Comparison of ENCODE assay signal across 8 mouse cellular contexts in the genomic region with DNA sequence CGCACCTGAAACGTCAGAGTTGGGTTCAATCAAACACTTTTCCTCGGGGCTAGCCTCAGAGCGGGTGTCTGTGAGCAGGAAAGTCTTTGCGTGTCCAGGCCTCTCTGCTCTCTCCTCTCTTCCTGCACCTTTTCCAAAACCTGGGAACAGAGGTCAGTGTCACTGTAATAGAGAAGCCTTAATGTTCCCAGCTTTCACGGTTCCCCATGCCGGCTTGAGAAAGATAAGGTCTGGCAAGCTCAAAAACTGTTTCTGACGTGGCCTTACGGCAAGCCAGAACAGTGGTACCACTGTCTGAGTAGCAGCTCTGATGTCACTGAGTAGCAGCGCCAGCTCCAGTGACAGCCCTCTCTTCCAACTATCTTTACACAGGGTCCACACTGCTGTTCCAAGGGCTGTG. TPM values are rescaled to one million over a fixed set of nuclear protein-coding genes. Genes with fewer than 3 reads are reported as not detected.
DNase-seq lines count a peak whose midpoint lies in the region; ATAC-seq and TF ChIP-seq lines count a peak whose summit lies in the region.

No protein-coding gene starts in this region.

- no peaks in the 10 kb centered on the region for H3K9me3 ChIP-seq in erythroblast, embryonic 14.5 days (ENCODE audit: control insufficient read depth, low read length)
- H3K9me3 ChIP-seq in liver, embryonic 11.5 days (ENCODE audit: control insufficient read depth, low read length), result no peaks in the 10 kb centered on the region
- H3K9me3 ChIP-seq in stomach, postnatal 0 days (ENCODE audit: control insufficient read depth, low read length), result no peaks in the 10 kb centered on the region

- H3K4me3 ChIP-seq in erythroblast, embryonic 14.5 days (replicated peaks), result peak overlapping the region; percentile 81
- H3K4me3 ChIP-seq in spleen, adult 2 months (ENCODE audit: extremely low read depth, insufficient read depth, insufficient read length), result peak overlapping the region; percentile 77; the same call in 1 of the 2 replicates
- peak overlapping the region; percentile 82 for H3K4me3 ChIP-seq in liver, embryonic 11.5 days (ENCODE audit: low read depth, low read length)
- H3K4me3 ChIP-seq in stomach, postnatal 0 days (ENCODE audit: low read depth, low read length), result peak overlapping the region; percentile 62

- peaks cover 67% of the 10 kb centered on the region for H3K36me3 ChIP-seq in erythroblast, embryonic 14.5 days (ENCODE audit: control insufficient read depth)
- peaks cover 3% of the 10 kb centered on the region; the same call in 1 of the 2 replicates for H3K36me3 ChIP-seq in spleen, adult 2 months (ENCODE audit: control insufficient read depth, insufficient read depth, low read length)
- peaks cover 23% of the 10 kb centered on the region for H3K36me3 ChIP-seq in liver, embryonic 11.5 days (ENCODE audit: control insufficient read depth, insufficient read depth, low read length)
- H3K36me3 ChIP-seq in stomach, postnatal 0 days (ENCODE audit: control insufficient read depth, insufficient read depth, low read length), result peaks cover 8% of the 10 kb centered on the region; the same call in 1 of the 2 replicates

- ATAC-seq in erythroblast, adult 5-6 weeks (replicated peaks; ENCODE audit: low FRiP score, poor library complexity, severe bottlenecking), result no peak
- ATAC-seq in liver, embryonic 11.5 days (replicated peaks; ENCODE audit: low FRiP score), result no peak
- ATAC-seq in stomach, postnatal 0 days (ENCODE audit: low FRiP score, low TSS enrichment), result no peak

- TF ChIP-seq CTCF in spleen, adult 2 months (IDR thresholded peaks at IDR 0.05; ENCODE audit: extremely low read depth, insufficient read depth, insufficient read length, insufficient replicate concordance), result no peak
- no peak for TF ChIP-seq CTCF in stomach, postnatal 0 days (IDR thresholded peaks at IDR 0.05; ENCODE audit: low read depth)

- no peak for TF ChIP-seq POLR2A in spleen, adult 2 months (IDR thresholded peaks at IDR 0.05; ENCODE audit: low read depth, low read length)

- peak overlapping the region; percentile 99 for H3K4me2 ChIP-seq in liver, embryonic 11.5 days
- H3K4me2 ChIP-seq in stomach, postnatal 0 days (replicated peaks; ENCODE audit: low read depth), result peak overlapping the region; percentile 97

- H3K9ac ChIP-seq in liver, embryonic 11.5 days (ENCODE audit: low read depth, low read length), result peak overlapping the region; percentile 79
- H3K9ac ChIP-seq in stomach, postnatal 0 days (ENCODE audit: low read length), result peak overlapping the region; percentile 66

- 52% methylated on average over 10 of the region's 10 CpGs for WGBS in spleen, adult 2 months
- 45% methylated on average over 10 of the region's 10 CpGs for WGBS in liver, embryonic 11.5 days
- 36% methylated on average over 10 of the region's 10 CpGs for WGBS in stomach, postnatal 0 days

- H3K27ac ChIP-seq in spleen, adult 2 months (ENCODE audit: insufficient read depth, low read length), result no peak overlapping the region
- H3K27ac ChIP-seq in liver, embryonic 11.5 days (ENCODE audit: low read depth, low read length), result no peak overlapping the region
- H3K27ac ChIP-seq in stomach, postnatal 0 days (replicated peaks), result no peak overlapping the region

- DNase-seq in spleen, adult 2 months (ENCODE audit: low read depth in 1 of 2, low spot score in 2 of 2), result no peak
- DNase-seq in spleen, postnatal 4 days (ENCODE audit: low spot score in 2 of 2), result no peak
- DNase-seq in liver, embryonic 11.5 days (ENCODE audit: low spot score), result no peak
- DNase-seq in stomach, postnatal 0 days (ENCODE audit: low spot score), result peak; percentile 15
- DNase-seq in adrenal gland, postnatal 36 days, result no peak
- no peak for DNase-seq in spleen, postnatal 36 days (ENCODE audit: low spot score in 2 of 2)

- TF ChIP-seq EP300 in stomach, postnatal 0 days (optimal IDR thresholded peaks at IDR 0.05), result no peak

- no peaks in the 10 kb centered on the region for H3K27me3 ChIP-seq in erythroblast, embryonic 14.5 days (ENCODE audit: control insufficient read depth)
- H3K27me3 ChIP-seq in spleen, adult 2 months (ENCODE audit: control insufficient read depth, insufficient read depth, low read length), result no peaks in the 10 kb centered on the region
- no peaks in the 10 kb centered on the region for H3K27me3 ChIP-seq in liver, embryonic 11.5 days (replicated peaks; ENCODE audit: control insufficient read depth, insufficient read depth, low read length)
- no peaks in the 10 kb centered on the region for H3K27me3 ChIP-seq in stomach, postnatal 0 days (ENCODE audit: control insufficient read depth, insufficient read depth, low read length)

- peaks cover 35% of the 10 kb centered on the region for H3K4me1 ChIP-seq in erythroblast, embryonic 14.5 days (ENCODE audit: control insufficient read depth)
- H3K4me1 ChIP-seq in spleen, adult 2 months (ENCODE audit: control insufficient read depth, insufficient read depth, insufficient read length), result peaks cover 4% of the 10 kb centered on the region; the same call in 1 of the 2 replicates
- H3K4me1 ChIP-seq in liver, embryonic 11.5 days (replicated peaks; ENCODE audit: control insufficient read depth, insufficient read depth, low read length), result peaks cover 11% of the 10 kb centered on the region
- no peaks in the 10 kb centered on the region for H3K4me1 ChIP-seq in stomach, postnatal 0 days (replicated peaks; ENCODE audit: control insufficient read depth, insufficient read depth)

RNA-seq across cellular contexts. Expression of a gene that starts 0.8 kb away (rescaled TPM):
- polyA plus RNA-seq in erythroblast, embryonic 14.5 days (2012), result 1.4 and 1.5 TPM in 2 replicates
- total RNA-seq in erythroblast, adult 5-6 weeks (2015; ENCODE audit: low replicate concordance), result 1.5 and 2.3 TPM in 2 replicates
- 3.7 and 7.0 TPM in 2 replicates for total RNA-seq in erythroblast, adult 5-6 weeks (2017; ENCODE audit: low replicate concordance)
- 33.5 and 34.9 TPM in 2 replicates for polyA plus RNA-seq in spleen, adult 2 months (2012; rRNA removed)
- 34.2 and 38.3 TPM in 2 replicates for polyA plus RNA-seq in liver, embryonic 11.5 days (2014; fragmentation: Nextera tagmentation; extraction: Ambion mirVana)
- 18.7 and 20.4 TPM in 2 replicates for polyA plus RNA-seq in stomach, postnatal 0 days (2015; fragmentation: Nextera tagmentation; extraction: Ambion mirVana)
- 10 to 100 TPM; 24.3 to 27.7 TPM for total RNA-seq in adrenal gland, postnatal 36 days (2021)

RNA-seq across cellular contexts. Expression of a gene that starts 1.0 kb away (rescaled TPM):
- polyA plus RNA-seq in erythroblast, embryonic 14.5 days (2012), result 5.2 and 14.7 TPM in 2 replicates
- 24.5 and 59.8 TPM in 2 replicates for total RNA-seq in erythroblast, adult 5-6 weeks (2015; ENCODE audit: low replicate concordance)
- 2.2 and 10.8 TPM in 2 replicates for total RNA-seq in erythroblast, adult 5-6 weeks (2017; ENCODE audit: low replicate concordance)
- 44.1 and 52.2 TPM in 2 replicates for polyA plus RNA-seq in spleen, adult 2 months (2012; rRNA removed)
- polyA plus RNA-seq in liver, embryonic 11.5 days (2014; fragmentation: Nextera tagmentation; extraction: Ambion mirVana), result 178 and 192 TPM in 2 replicates
- 123 and 127 TPM in 2 replicates for polyA plus RNA-seq in stomach, postnatal 0 days (2015; fragmentation: Nextera tagmentation; extraction: Ambion mirVana)
- 10 to 100 TPM; 52.1 to 60.4 TPM for total RNA-seq in adrenal gland, postnatal 36 days (2021)

RNA-seq across cellular contexts. Expression of a gene that starts 6.7 kb away (rescaled TPM):
- polyA plus RNA-seq in erythroblast, embryonic 14.5 days (2012), result 0.08 and 0.41 TPM in 2 replicates
- 3.3 TPM in 1 of 2 replicates, not detected in the other for total RNA-seq in erythroblast, adult 5-6 weeks (2015; ENCODE audit: low replicate concordance)
- total RNA-seq in erythroblast, adult 5-6 weeks (2017; ENCODE audit: low replicate concordance), result not detected in 2 replicates
- polyA plus RNA-seq in spleen, adult 2 months (2012; rRNA removed), result 3.0 and 4.9 TPM in 2 replicates
- 1.2 and 1.8 TPM in 2 replicates for polyA plus RNA-seq in liver, embryonic 11.5 days (2014; fragmentation: Nextera tagmentation; extraction: Ambion mirVana)
- 21.9 and 22.1 TPM in 2 replicates for polyA plus RNA-seq in stomach, postnatal 0 days (2015; fragmentation: Nextera tagmentation; extraction: Ambion mirVana)
- 10 to 100 TPM in 1 of 2 experiments, 1 to 10 TPM in 1; 8.2 to 17.0 TPM for total RNA-seq in adrenal gland, postnatal 36 days (2021)

RNA-seq across cellular contexts. Expression of a gene that starts 12.5 kb away (rescaled TPM):
- 0.66 and 1.3 TPM in 2 replicates for polyA plus RNA-seq in erythroblast, embryonic 14.5 days (2012)
- 6.1 and 6.5 TPM in 2 replicates for total RNA-seq in erythroblast, adult 5-6 weeks (2015; ENCODE audit: low replicate concordance)
- total RNA-seq in erythroblast, adult 5-6 weeks (2017; ENCODE audit: low replicate concordance), result 1.9 and 3.1 TPM in 2 replicates
- 39.1 and 49.3 TPM in 2 replicates for polyA plus RNA-seq in spleen, adult 2 months (2012; rRNA removed)
- polyA plus RNA-seq in liver, embryonic 11.5 days (2014; fragmentation: Nextera tagmentation; extraction: Ambion mirVana), result 12.9 and 13.2 TPM in 2 replicates
- 56.3 and 58.4 TPM in 2 replicates for polyA plus RNA-seq in stomach, postnatal 0 days (2015; fragmentation: Nextera tagmentation; extraction: Ambion mirVana)
- total RNA-seq in adrenal gland, postnatal 36 days (2021), result 10 to 100 TPM; 31.8 to 77.7 TPM

RNA-seq across cellular contexts. Expression of a gene that starts 17.4 kb away (rescaled TPM):
- polyA plus RNA-seq in erythroblast, embryonic 14.5 days (2012), result not detected in 2 replicates
- 9.0 TPM in 1 of 2 replicates, not detected in the other for total RNA-seq in erythroblast, adult 5-6 weeks (2015; ENCODE audit: low replicate concordance)
- not detected in 2 replicates for total RNA-seq in erythroblast, adult 5-6 weeks (2017; ENCODE audit: low replicate concordance)
- polyA plus RNA-seq in spleen, adult 2 months (2012; rRNA removed), result 5.3 and 5.8 TPM in 2 replicates
- 0.22 and 0.32 TPM in 2 replicates for polyA plus RNA-seq in liver, embryonic 11.5 days (2014; fragmentation: Nextera tagmentation; extraction: Ambion mirVana)
- polyA plus RNA-seq in stomach, postnatal 0 days (2015; fragmentation: Nextera tagmentation; extraction: Ambion mirVana), result 129 and 160 TPM in 2 replicates
- total RNA-seq in adrenal gland, postnatal 36 days (2021), result 1 to 10 TPM; 5.0 to 7.8 TPM
